Mouse (Mus musculus): ENCODE data around the gene Tmem44. TPM values are rescaled to one million over a fixed set of nuclear protein-coding genes. Genes with fewer than 3 reads are reported as not detected.

Tmem44 gene
- polyA plus RNA-seq, 1 experiment from 2014 or later: 30.9 TPM

GRCm38 (mm10) chr16:30565631-30566030 lies 15.0 kb upstream of the Tmem44 start:
- ATAC-seq (ENCODE audit: low FRiP score) (no peak), DNase-seq (ENCODE audit: low spot score) (no peak)
- 94% methylated on average over 6 of the region's 6 CpGs for WGBS
- H3K4me2 ChIP-seq (replicated peaks; ENCODE audit: low read depth, low read length): no peak overlapping the region
- no peaks in the 10 kb centered on the region for H3K4me1 ChIP-seq (replicated peaks; ENCODE audit: control insufficient read depth, insufficient read depth, low read length)
- H3K27me3 ChIP-seq (ENCODE audit: control insufficient read depth, insufficient read depth, low read length): no peaks in the 10 kb centered on the region
- no peak overlapping the region for H3K4me3 ChIP-seq (ENCODE audit: low read depth, low read length)
- no peak overlapping the region for H3K27ac ChIP-seq (ENCODE audit: low read depth, low read length)
- no peak overlapping the region for H3K9ac ChIP-seq (ENCODE audit: low read depth, low read length)
- H3K36me3 ChIP-seq (ENCODE audit: control insufficient read depth, insufficient read depth, low read length): peaks cover 23% of the 10 kb centered on the region
- H3K9me3 ChIP-seq (ENCODE audit: control insufficient read depth, low read length): no peaks in the 10 kb centered on the region

GRCm38 (mm10) chr16:30560601-30561000 lies 10.0 kb upstream of the Tmem44 start:
- no peak overlapping the region for H3K27ac ChIP-seq (ENCODE audit: low read depth, low read length)
- no peaks in the 10 kb centered on the region for H3K9me3 ChIP-seq (ENCODE audit: control insufficient read depth, low read length)
- H3K4me2 ChIP-seq (replicated peaks; ENCODE audit: low read depth, low read length): no peak overlapping the region
- no peak overlapping the region for H3K4me3 ChIP-seq (ENCODE audit: low read depth, low read length)
- H3K9ac ChIP-seq (ENCODE audit: low read depth, low read length): no peak overlapping the region
- DNase-seq (ENCODE audit: low spot score): no peak
- peaks cover 11% of the 10 kb centered on the region for H3K36me3 ChIP-seq (ENCODE audit: control insufficient read depth, insufficient read depth, low read length)
- no peak for ATAC-seq (ENCODE audit: low FRiP score)
- no peaks in the 10 kb centered on the region for H3K27me3 ChIP-seq (ENCODE audit: control insufficient read depth, insufficient read depth, low read length)
- 87% methylated on average over 4 of the region's 4 CpGs for WGBS
- H3K4me1 ChIP-seq (replicated peaks; ENCODE audit: control insufficient read depth, insufficient read depth, low read length): no peaks in the 10 kb centered on the region

GRCm38 (mm10) chr16:30559312-30559992 lies 8.8 kb upstream of the Tmem44 start:
- peaks cover 11% of the 10 kb centered on the region for H3K36me3 ChIP-seq (ENCODE audit: control insufficient read depth, insufficient read depth, low read length)
- H3K4me3 ChIP-seq (ENCODE audit: low read depth, low read length): no peak overlapping the region
- ATAC-seq (ENCODE audit: low FRiP score) (no peak), DNase-seq (ENCODE audit: low spot score) (no peak)
- H3K9ac ChIP-seq (ENCODE audit: low read depth, low read length): no peak overlapping the region
- WGBS: 97% methylated on average over 5 of the region's 5 CpGs
- no peaks in the 10 kb centered on the region for H3K4me1 ChIP-seq (replicated peaks; ENCODE audit: control insufficient read depth, insufficient read depth, low read length)
- no peak overlapping the region for H3K27ac ChIP-seq (ENCODE audit: low read depth, low read length)
- 0 out of 2 replicates have a peak, but pooled peaks cover 2% of the 10 kb centered on the region for H3K9me3 ChIP-seq (ENCODE audit: control insufficient read depth, low read length)
- no peaks in the 10 kb centered on the region for H3K27me3 ChIP-seq (ENCODE audit: control insufficient read depth, insufficient read depth, low read length)
- H3K4me2 ChIP-seq (replicated peaks; ENCODE audit: low read depth, low read length): no peak overlapping the region

- Histone ChIP-seq H3K4me1 (replicated peaks; ENCODE audit: control insufficient read depth, insufficient read depth, low read length) (no peaks in the 10 kb centered on the region; the same call in 1 of the 2 replicates), H3K9ac (ENCODE audit: low read depth, low read length) (no peak overlapping the region), H3K4me3 (ENCODE audit: low read depth, low read length) (no peak overlapping the region), H3K9me3 (ENCODE audit: control insufficient read depth, low read length) (0 out of 2 replicates have a peak, but pooled peaks cover 2% of the 10 kb centered on the region), H3K4me2 (replicated peaks; ENCODE audit: low read depth, low read length) (no peak overlapping the region), H3K27ac (ENCODE audit: low read depth, low read length) (no peak overlapping the region), H3K36me3 (ENCODE audit: control insufficient read depth, insufficient read depth, low read length) (0 out of 2 replicates have a peak, but pooled peaks cover 2% of the 10 kb centered on the region), H3K27me3 (ENCODE audit: control insufficient read depth, insufficient read depth, low read length) (no peaks in the 10 kb centered on the region; the same call in 1 of the 2 replicates)
- ATAC-seq (ENCODE audit: low FRiP score): no peak
- no peak for DNase-seq (ENCODE audit: low spot score)
- 97% methylated on average over 8 of the region's 8 CpGs for WGBS
Observed at GRCm38 (mm10) chr16:30554109-30554508, 3.5 kb upstream of the Tmem44 start.

GRCm38 (mm10) chr16:30552621-30553338 lies 2.1 kb upstream of the Tmem44 start:
- Histone ChIP-seq H3K36me3 (ENCODE audit: control insufficient read depth, insufficient read depth, low read length) (0 out of 2 replicates have a peak, but pooled peaks cover 2% of the 10 kb centered on the region), H3K4me2 (replicated peaks; ENCODE audit: low read depth, low read length) (no peak overlapping the region), H3K27ac (ENCODE audit: low read depth, low read length) (no peak overlapping the region; the same call in 1 of the 2 replicates), H3K27me3 (ENCODE audit: control insufficient read depth, insufficient read depth, low read length) (no peaks in the 10 kb centered on the region; the same call in 1 of the 2 replicates), H3K4me3 (ENCODE audit: low read depth, low read length) (no peak overlapping the region), H3K4me1 (replicated peaks; ENCODE audit: control insufficient read depth, insufficient read depth, low read length) (no peaks in the 10 kb centered on the region; the same call in 1 of the 2 replicates), H3K9ac (ENCODE audit: low read depth, low read length) (no peak overlapping the region), H3K9me3 (ENCODE audit: control insufficient read depth, low read length) (0 out of 2 replicates have a peak, but pooled peaks cover 2% of the 10 kb centered on the region)
- ATAC-seq (ENCODE audit: low FRiP score): no peak
- no peak for DNase-seq (ENCODE audit: low spot score)
- 40% methylated on average over 11 of the region's 11 CpGs for WGBS

- H3K27ac ChIP-seq (ENCODE audit: low read depth, low read length): peak overlapping the region; percentile 31; the same call in 1 of the 2 replicates
- H3K4me3 ChIP-seq (ENCODE audit: low read depth, low read length): peak overlapping the region; percentile 73
- peak overlapping the region; percentile 97 for H3K9ac ChIP-seq (ENCODE audit: low read depth, low read length)
- H3K4me1 ChIP-seq (replicated peaks; ENCODE audit: control insufficient read depth, insufficient read depth, low read length): no peaks in the 10 kb centered on the region; the same call in 1 of the 2 replicates
- H3K27me3 ChIP-seq (ENCODE audit: control insufficient read depth, insufficient read depth, low read length): no peaks in the 10 kb centered on the region; the same call in 1 of the 2 replicates
- 0 out of 2 replicates have a peak, but pooled peaks cover 1% of the 10 kb centered on the region for H3K9me3 ChIP-seq (ENCODE audit: control insufficient read depth, low read length)
- DNase-seq (ENCODE audit: low spot score) (peak; percentile 90), ATAC-seq (ENCODE audit: low FRiP score) (peak; percentile 92)
- under 1% methylated on average over 63 of the region's 63 CpGs for WGBS
- 0 out of 2 replicates have a peak, but pooled peaks cover 6% of the 10 kb centered on the region for H3K36me3 ChIP-seq (ENCODE audit: control insufficient read depth, insufficient read depth, low read length)
- H3K4me2 ChIP-seq (replicated peaks; ENCODE audit: low read depth, low read length): peak overlapping the region; percentile 62
Observed at GRCm38 (mm10) chr16:30549966-30550747, 485 bp downstream of the Tmem44 start.

GRCm38 (mm10) chr16:30549516-30549915 lies 1.1 kb downstream of the Tmem44 start:
- 87% methylated on average over 7 of the region's 7 CpGs for WGBS
- DNase-seq (ENCODE audit: low spot score): no peak
- ATAC-seq (ENCODE audit: low FRiP score): no peak
- Histone ChIP-seq H3K4me1 (replicated peaks; ENCODE audit: control insufficient read depth, insufficient read depth, low read length) (no peaks in the 10 kb centered on the region; the same call in 1 of the 2 replicates), H3K36me3 (ENCODE audit: control insufficient read depth, insufficient read depth, low read length) (0 out of 2 replicates have a peak, but pooled peaks cover 6% of the 10 kb centered on the region), H3K27ac (ENCODE audit: low read depth, low read length) (no peak overlapping the region), H3K4me2 (replicated peaks; ENCODE audit: low read depth, low read length) (peak overlapping the region; percentile 62), H3K9me3 (ENCODE audit: control insufficient read depth, low read length) (no peaks in the 10 kb centered on the region), H3K9ac (ENCODE audit: low read depth, low read length) (peak overlapping the region; percentile 97), H3K27me3 (ENCODE audit: control insufficient read depth, insufficient read depth, low read length) (no peaks in the 10 kb centered on the region; the same call in 1 of the 2 replicates), H3K4me3 (ENCODE audit: low read depth, low read length) (peak overlapping the region; percentile 73)

- WGBS: 91% methylated on average over 5 of the region's 5 CpGs
- Histone ChIP-seq H3K9ac (ENCODE audit: low read depth, low read length) (no peak overlapping the region), H3K27ac (ENCODE audit: low read depth, low read length) (no peak overlapping the region), H3K4me2 (replicated peaks; ENCODE audit: low read depth, low read length) (no peak overlapping the region), H3K9me3 (ENCODE audit: control insufficient read depth, low read length) (no peaks in the 10 kb centered on the region), H3K36me3 (ENCODE audit: control insufficient read depth, insufficient read depth, low read length) (0 out of 2 replicates have a peak, but pooled peaks cover 6% of the 10 kb centered on the region), H3K4me3 (ENCODE audit: low read depth, low read length) (no peak overlapping the region), H3K4me1 (replicated peaks; ENCODE audit: control insufficient read depth, insufficient read depth, low read length) (no peaks in the 10 kb centered on the region; the same call in 1 of the 2 replicates), H3K27me3 (ENCODE audit: control insufficient read depth, insufficient read depth, low read length) (no peaks in the 10 kb centered on the region; the same call in 1 of the 2 replicates)
- ATAC-seq (ENCODE audit: low FRiP score): no peak
- DNase-seq (ENCODE audit: low spot score): no peak
Observed at GRCm38 (mm10) chr16:30548291-30548690, 2.4 kb downstream of the Tmem44 start.
